Mouse (Mus musculus) testis, adult 2 months (tissue): ENCODE data around the gene Zfp740. TPM values are rescaled to one million over a fixed set of nuclear protein-coding genes. Genes with fewer than 3 reads are reported as not detected.

Experiments used
- H3K27ac ChIP-seq: fragments of 200-500 bp; 2 replicates; pipeline ENCODE4 v1.5.1; 2012; ENCODE audit warnings: low read depth, low read length; ENCODE audit not compliant: control insufficient read depth, insufficient read depth
- H3K27me3 ChIP-seq: fragments of 200-500 bp; 2 replicates; pipeline ENCODE4 v1.6.1; 2012; ENCODE audit warnings: mild to moderate bottlenecking, low read length, moderate library complexity; ENCODE audit not compliant: control insufficient read depth, insufficient read depth
- H3K36me3 ChIP-seq: fragments of 200-500 bp; 2 replicates; pipeline ENCODE4 v1.6.1; 2012; ENCODE audit warnings: mild to moderate bottlenecking, low read length; ENCODE audit not compliant: control insufficient read depth, insufficient read depth
- H3K4me1 ChIP-seq: fragments of 200-500 bp; 2 replicates; pipeline ENCODE4 v1.6.1; 2012; ENCODE audit warnings: low read length; ENCODE audit not compliant: control insufficient read depth, insufficient read depth
- H3K4me3 ChIP-seq: fragments of 200-500 bp; 2 replicates; pipeline ENCODE4 v1.5.1; 2012; ENCODE audit warnings: low read depth, mild to moderate bottlenecking, low read length, moderate library complexity, mixed read lengths; ENCODE audit not compliant: control insufficient read depth
- CTCF ChIP-seq: fragments of 200-500 bp; IDR thresholded peaks from 2 replicates; pipeline ENCODE4 v1.5.1; 2012; ENCODE audit warnings: low read depth, mild to moderate bottlenecking, inconsistent platforms, low read length, moderate library complexity; ENCODE audit not compliant: control insufficient read depth, insufficient read depth, insufficient replicate concordance
- POLR2A ChIP-seq: fragments of 200-500 bp; IDR thresholded peaks from 2 replicates; pipeline ENCODE4 v1.6.1; 2012; ENCODE audit warnings: low read depth, mild to moderate bottlenecking, inconsistent platforms, low read length, moderate library complexity; ENCODE audit not compliant: control insufficient read depth
- polyA plus RNA-seq: library from polyadenylated mRNA; depleted of rRNA; stranded (reverse); fragments of >200 nt; gene quantifications from 2 replicates; pipeline ENCODE4 v1.2.3, GENCODE M21; 2012; rRNA removed

Zfp740 gene
- polyA plus RNA-seq, 1 experiment: 11.3 TPM

GRCm38 (mm10) chr15:102258581-102259253 is 55.7 kb downstream of the Zfp740 start:
- Histone ChIP-seq H3K27ac (no peak overlapping the region), H3K36me3 (no peaks in the 10 kb centered on the region), H3K4me1 (peaks cover 13% of the 10 kb centered on the region), H3K4me3 (peak overlapping the region; percentile 62), H3K27me3 (no peaks in the 10 kb centered on the region)
- TF ChIP-seq POLR2A (no peak), CTCF (no peak)

- H3K4me1 ChIP-seq: peaks cover 6% of the 10 kb centered on the region
- H3K27me3 ChIP-seq: no peaks in the 10 kb centered on the region
- no peaks in the 10 kb centered on the region for H3K36me3 ChIP-seq
- H3K4me3 ChIP-seq: no peak overlapping the region
- no peak overlapping the region for H3K27ac ChIP-seq
- TF ChIP-seq CTCF (no peak), POLR2A (no peak)
These were observed 59.5 kb downstream of the Zfp740 start for GRCm38 (mm10) chr15:102262582-102262981.

GRCm38 (mm10) chr15:102263037-102263436 is 60.0 kb downstream of the Zfp740 start:
- H3K27ac ChIP-seq: no peak overlapping the region
- TF ChIP-seq POLR2A: no peak
- TF ChIP-seq CTCF: no peak
- H3K27me3 ChIP-seq: no peaks in the 10 kb centered on the region
- peaks cover 6% of the 10 kb centered on the region for H3K4me1 ChIP-seq
- H3K36me3 ChIP-seq: no peaks in the 10 kb centered on the region
- H3K4me3 ChIP-seq: peak overlapping the region; percentile 1; the same call in 1 of the 2 replicates

Other genes starting within 250 kb of the Zfp740 start
- gene Krt78, start 249.0 kb upstream of the Zfp740 start, polyA plus RNA-seq: 0.48 and 0.63 TPM in 2 replicates
- 9.3 and 16.7 TPM in 2 replicates for gene Krt8, start 198.8 kb upstream of the Zfp740 start, polyA plus RNA-seq
- gene Krt18, start 175.1 kb upstream of the Zfp740 start, polyA plus RNA-seq: 0.52 and 5.1 TPM in 2 replicates
- 75.6 and 75.9 TPM in 2 replicates for gene Eif4b, start 129.5 kb upstream of the Zfp740 start, polyA plus RNA-seq
- gene Tns2, start 102.8 kb upstream of the Zfp740 start, polyA plus RNA-seq: 6.5 and 6.9 TPM in 2 replicates
- gene Spryd3, start 67.0 kb upstream of the Zfp740 start, polyA plus RNA-seq: 42.1 and 46.6 TPM in 2 replicates
- 25.5 and 27.3 TPM in 2 replicates for gene Igfbp6, start 58.9 kb upstream of the Zfp740 start, polyA plus RNA-seq
- 0.12 and 0.14 TPM in 2 replicates for gene Soat2, start 52.7 kb upstream of the Zfp740 start, polyA plus RNA-seq
- 23.1 and 27.3 TPM in 2 replicates for gene Csad, start 1.5 kb downstream of the Zfp740 start, polyA plus RNA-seq
- 0.17 and 0.23 TPM in 2 replicates for gene Itgb7, start 28.7 kb downstream of the Zfp740 start, polyA plus RNA-seq
- 2.6 and 3.9 TPM in 2 replicates for gene Rarg, start 54.3 kb downstream of the Zfp740 start, polyA plus RNA-seq
- 0.08 and 0.10 TPM in 2 replicates for gene Gm9918, start 67.3 kb downstream of the Zfp740 start, polyA plus RNA-seq
- gene Mfsd5, start 76.2 kb downstream of the Zfp740 start, polyA plus RNA-seq: 12.1 and 14.3 TPM in 2 replicates
- 41.4 and 45.3 TPM in 2 replicates for gene Espl1, start 93.0 kb downstream of the Zfp740 start, polyA plus RNA-seq
- 296 and 331 TPM in 2 replicates for gene Pfdn5, start 122.9 kb downstream of the Zfp740 start, polyA plus RNA-seq
- gene Myg1, start 128.5 kb downstream of the Zfp740 start, polyA plus RNA-seq: 30.3 and 34.3 TPM in 2 replicates
- gene Aaas, start 147.5 kb downstream of the Zfp740 start, polyA plus RNA-seq: 41.5 and 43.5 TPM in 2 replicates
- gene Sp7, start 163.9 kb downstream of the Zfp740 start, polyA plus RNA-seq: 0.06 TPM in 1 of 2 replicates, not detected in the other
- gene Sp1, start 202.9 kb downstream of the Zfp740 start, polyA plus RNA-seq: 17.0 and 18.5 TPM in 2 replicates
- gene Amhr2, start 242.1 kb downstream of the Zfp740 start, polyA plus RNA-seq: 131 and 168 TPM in 2 replicates